Mouse (Mus musculus): Measurements from ENCODE around the gene Cd80. TPM values are rescaled to one million over a fixed set of nuclear protein-coding genes. Genes with fewer than 3 reads are reported as not detected.

The Cd80 gene
- total and polyA plus RNA-seq, 3 experiments: 0.04 to 0.38 TPM; not detected in 1

DNA sequence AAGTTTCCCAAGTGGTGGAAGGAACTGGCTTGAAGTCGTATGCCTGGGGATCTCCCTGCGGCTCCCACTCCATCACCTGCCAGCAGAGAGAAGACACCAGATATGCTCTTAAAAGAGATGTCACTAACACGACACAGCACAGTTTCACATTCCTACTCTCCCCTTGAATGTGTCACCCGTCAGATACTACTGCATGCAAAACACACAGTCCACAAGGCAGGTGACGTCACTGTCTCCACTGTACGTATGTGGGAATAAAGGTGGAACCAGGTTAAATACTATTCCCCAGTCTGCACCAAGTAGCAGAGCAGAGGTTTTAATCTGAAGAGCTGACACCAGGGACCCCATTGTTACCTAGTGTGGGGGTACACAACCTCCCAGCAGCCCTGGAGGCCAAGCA lies 15.0 kb upstream of the Cd80 start:
- DNase-seq (ENCODE audit: low read depth, low spot score): no peak
- Histone ChIP-seq H3K4me3 (ENCODE audit: control insufficient read depth in 1 of 2, insufficient read depth in 1 of 2, low read depth in 2 of 2, low read length in 2 of 2) (no peak overlapping the region), H3K9ac (ENCODE audit: control insufficient read depth, low read depth, low read length, poor library complexity, severe bottlenecking) (no peak overlapping the region), H3K79me2 (ENCODE audit: control insufficient read depth, insufficient read depth, low read length, poor library complexity) (no peaks in the 10 kb centered on the region), H3K27me3 (ENCODE audit: control insufficient read depth in 1 of 2, insufficient read depth in 2 of 2, low read length in 2 of 2) (no peaks in the 10 kb centered on the region), H3K9me3 (replicated peaks; ENCODE audit: insufficient read depth, low read length) (no peaks in the 10 kb centered on the region), H3K36me3 (ENCODE audit: control insufficient read depth in 1 of 2, insufficient read depth in 2 of 2, low read length in 2 of 2) (no peaks in the 10 kb centered on the region; a peak in 1 of 4 replicates), H3K4me1 (ENCODE audit: control insufficient read depth in 1 of 2, insufficient read depth in 2 of 2, low read length in 2 of 2) (no peaks in the 10 kb centered on the region), H3K27ac (ENCODE audit: control insufficient read depth, low read depth, low read length) (no peak overlapping the region)
- no peak for TF ChIP-seq RCOR1 (IDR thresholded peaks at IDR 0.05; ENCODE audit: low read depth, low read length)
- TF ChIP-seq CHD2 (IDR thresholded peaks at IDR 0.05; ENCODE audit: low read length): no peak
- TF ChIP-seq BHLHE40 (IDR thresholded peaks at IDR 0.05; ENCODE audit: borderline replicate concordance, low read depth, low read length): no peak
- TF ChIP-seq MAZ (IDR thresholded peaks at IDR 0.05; ENCODE audit: low read depth, low read length): no peak
- no peak for TF ChIP-seq POLR2AphosphoS5 (IDR thresholded peaks at IDR 0.05; ENCODE audit: borderline replicate concordance, low read depth, low read length)
- TF ChIP-seq HCFC1 (IDR thresholded peaks at IDR 0.05; ENCODE audit: low read depth, low read length): no peak

DNA sequence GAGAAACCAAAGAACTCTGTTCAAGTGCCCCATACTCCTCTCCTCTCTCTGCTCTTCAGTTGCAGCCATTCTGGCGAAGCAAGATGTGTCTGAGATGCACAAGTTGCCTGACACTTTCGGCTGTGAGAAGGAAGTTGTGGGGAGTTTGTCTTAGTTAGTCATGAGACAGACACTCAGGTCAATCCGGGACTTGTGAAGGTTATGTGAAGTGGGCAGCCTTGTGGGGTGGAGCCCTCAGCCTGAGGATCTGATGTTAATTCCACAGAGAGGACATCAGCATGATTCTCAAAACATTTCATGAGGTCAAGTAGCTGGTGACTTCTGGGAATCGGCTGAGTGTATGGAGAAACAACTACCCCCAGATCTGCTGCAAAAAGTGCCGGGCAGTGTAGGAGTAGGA lies 13.8 kb upstream of the Cd80 start:
- Histone ChIP-seq H3K4me1 (ENCODE audit: control insufficient read depth in 1 of 2, insufficient read depth in 2 of 2, low read length in 2 of 2) (no peaks in the 10 kb centered on the region), H3K9ac (ENCODE audit: control insufficient read depth, low read depth, low read length, poor library complexity, severe bottlenecking) (no peak overlapping the region), H3K9me3 (replicated peaks; ENCODE audit: insufficient read depth, low read length) (no peaks in the 10 kb centered on the region), H3K79me2 (ENCODE audit: control insufficient read depth, insufficient read depth, low read length, poor library complexity) (no peaks in the 10 kb centered on the region), H3K27ac (ENCODE audit: control insufficient read depth, low read depth, low read length) (no peak overlapping the region), H3K27me3 (ENCODE audit: control insufficient read depth in 1 of 2, insufficient read depth in 2 of 2, low read length in 2 of 2) (no peaks in the 10 kb centered on the region), H3K4me3 (ENCODE audit: control insufficient read depth in 1 of 2, insufficient read depth in 1 of 2, low read depth in 2 of 2, low read length in 2 of 2) (no peak overlapping the region), H3K36me3 (ENCODE audit: control insufficient read depth in 1 of 2, insufficient read depth in 2 of 2, low read length in 2 of 2) (no peaks in the 10 kb centered on the region; a peak in 1 of 4 replicates)
- no peak for DNase-seq (ENCODE audit: low read depth, low spot score)
- TF ChIP-seq ELF1 (IDR thresholded peaks at IDR 0.05; ENCODE audit: low read depth, low read length) (no peak), HCFC1 (IDR thresholded peaks at IDR 0.05; ENCODE audit: low read depth, low read length) (no peak), ZKSCAN1 (IDR thresholded peaks at IDR 0.05; ENCODE audit: low read depth, low read length) (no peak), SMC3 (IDR thresholded peaks at IDR 0.05; ENCODE audit: low read depth, low read length) (no peak), MAX (IDR thresholded peaks at IDR 0.05; ENCODE audit: low read length) (no peak), RCOR1 (IDR thresholded peaks at IDR 0.05; ENCODE audit: low read depth, low read length) (no peak), ZNF384 (IDR thresholded peaks at IDR 0.05; ENCODE audit: low read depth, low read length) (no peak), CTCF (IDR thresholded peaks at IDR 0.05 in 2 of 3, conservative IDR thresholded peaks at IDR 0.05 in 1 of 3; ENCODE audit: control insufficient read depth in 1 of 3, insufficient read depth in 1 of 3, low read depth in 2 of 3, low read length in 3 of 3, poor library complexity in 1 of 3, severe bottlenecking in 1 of 3) (no peak), GATA1 (IDR thresholded peaks at IDR 0.05; ENCODE audit: low read depth, low read length) (no peak), TAL1 (IDR thresholded peaks at IDR 0.05; ENCODE audit: low read length) (no peak), MYB (IDR thresholded peaks at IDR 0.05; ENCODE audit: low read depth, low read length) (no peak), GABPA (IDR thresholded peaks at IDR 0.05; ENCODE audit: low read depth, low read length) (no peak), E2F4 (IDR thresholded peaks at IDR 0.05; ENCODE audit: borderline replicate concordance, low read depth, low read length) (no peak), RAD21 (IDR thresholded peaks at IDR 0.05; ENCODE audit: low read depth, low read length) (no peak), ZMIZ1 (IDR thresholded peaks at IDR 0.05; ENCODE audit: low read depth, low read length) (no peak)
